Comparison of ENCODE assay signal across 28 mouse cellular contexts in the genomic region with DNA sequence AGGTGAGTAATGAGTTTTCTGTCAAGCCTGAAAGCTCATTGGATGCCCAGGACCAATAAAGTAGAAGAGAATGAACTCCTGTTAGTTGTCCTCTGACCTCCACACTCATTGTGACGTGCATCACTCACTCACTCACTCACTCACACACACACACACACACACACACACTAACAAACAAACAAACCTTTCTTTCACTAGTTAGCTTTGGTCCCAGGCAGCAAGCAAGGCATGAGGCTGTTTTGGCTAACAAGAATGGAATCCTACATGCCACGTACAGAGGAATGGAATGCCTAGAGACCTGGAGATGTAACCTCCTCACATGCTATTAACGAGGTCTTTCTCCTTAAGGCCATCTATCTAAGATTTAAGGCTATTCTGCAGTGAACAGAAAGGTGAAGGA.
DNase-seq lines count a peak whose midpoint lies in the region; ATAC-seq and TF ChIP-seq lines count a peak whose summit lies in the region.
"Had no signal": no experiment of that assay in that cellular context is flagged by ENCODE, and none has a peak within 500 bp of the region (broad histone marks: within the 10 kb centered on the region; RNA-seq: fewer than 3 reads in every experiment).

No protein-coding gene starts in this region.

- no peak overlapping the region for H3K9ac ChIP-seq in kidney, postnatal 0 days (ENCODE audit: low read depth, low read length)
- no peak overlapping the region for H3K9ac ChIP-seq in liver, postnatal 0 days (replicated peaks)
- H3K9ac ChIP-seq in limb, embryonic 13.5 days: no peak overlapping the region
- H3K9ac ChIP-seq in midbrain, embryonic 16.5 days (ENCODE audit: low read depth, low read length): no peak overlapping the region
- H3K9ac ChIP-seq: embryonic facial prominence, embryonic 12.5 days; forebrain, embryonic 13.5 days; forebrain, embryonic 15.5 days; forebrain, postnatal 0 days had no signal

- no peak overlapping the region for H3K4me2 ChIP-seq in kidney, postnatal 0 days (ENCODE audit: low read length)
- no peak overlapping the region for H3K4me2 ChIP-seq in liver, postnatal 0 days (ENCODE audit: low read depth, low read length)
- H3K4me2 ChIP-seq in limb, embryonic 13.5 days (replicated peaks): no peak overlapping the region
- no peak overlapping the region for H3K4me2 ChIP-seq in midbrain, embryonic 16.5 days (ENCODE audit: low read length)
- H3K4me2 ChIP-seq: embryonic facial prominence, embryonic 12.5 days; forebrain, embryonic 13.5 days; forebrain, embryonic 15.5 days had no signal

- no peak for TF ChIP-seq CTCF in kidney, postnatal 0 days (IDR thresholded peaks at IDR 0.05; ENCODE audit: low read depth)
- TF ChIP-seq CTCF in liver, postnatal 0 days (IDR thresholded peaks at IDR 0.05; ENCODE audit: low read depth): no peak

- H3K4me3 ChIP-seq in kidney, postnatal 0 days (replicated peaks; ENCODE audit: low read depth, low read length): no peak overlapping the region
- H3K4me3 ChIP-seq in liver, postnatal 0 days (ENCODE audit: low read depth, low read length): no peak overlapping the region
- H3K4me3 ChIP-seq in limb, embryonic 13.5 days: no peak overlapping the region
- no peak overlapping the region for H3K4me3 ChIP-seq in midbrain, embryonic 16.5 days (ENCODE audit: low read depth, low read length)
- H3K4me3 ChIP-seq: embryonic facial prominence, embryonic 10.5 days; embryonic facial prominence, embryonic 12.5 days; forebrain, embryonic 13.5 days; forebrain, embryonic 15.5 days had no signal

- H3K9me3 ChIP-seq in kidney, postnatal 0 days (replicated peaks; ENCODE audit: low read length): no peaks in the 10 kb centered on the region
- H3K9me3 ChIP-seq in liver, postnatal 0 days (ENCODE audit: low read length): no peaks in the 10 kb centered on the region
- no peaks in the 10 kb centered on the region for H3K9me3 ChIP-seq in limb, embryonic 13.5 days
- no peaks in the 10 kb centered on the region for H3K9me3 ChIP-seq in midbrain, embryonic 16.5 days (replicated peaks; ENCODE audit: control insufficient read depth, low read length, poor library complexity, severe bottlenecking)
- H3K9me3 ChIP-seq: embryonic facial prominence, embryonic 10.5 days; embryonic facial prominence, embryonic 12.5 days; forebrain, embryonic 13.5 days; forebrain, embryonic 15.5 days; G1E had no signal

- TF ChIP-seq EP300 in liver, postnatal 0 days (IDR thresholded peaks at IDR 0.05; ENCODE audit: low read depth): no peak

- no peak overlapping the region for H3K27ac ChIP-seq in kidney, postnatal 0 days
- no peak overlapping the region for H3K27ac ChIP-seq in liver, postnatal 0 days (ENCODE audit: low read depth)
- H3K27ac ChIP-seq in limb, embryonic 13.5 days: peak overlapping the region; percentile 17; the same call in 1 of the 2 replicates
- no peak overlapping the region for H3K27ac ChIP-seq in midbrain, embryonic 16.5 days (ENCODE audit: low read length)
- H3K27ac ChIP-seq: embryonic facial prominence, embryonic 10.5 days; embryonic facial prominence, embryonic 12.5 days; forebrain, embryonic 13.5 days; forebrain, embryonic 15.5 days had no signal

- H3K4me1 ChIP-seq in kidney, postnatal 0 days (replicated peaks; ENCODE audit: insufficient read depth, low read length): peaks cover 7% of the 10 kb centered on the region; the same call in 1 of the 2 replicates
- no peaks in the 10 kb centered on the region for H3K4me1 ChIP-seq in liver, postnatal 0 days (ENCODE audit: insufficient read depth)
- H3K4me1 ChIP-seq in limb, embryonic 13.5 days: peaks cover 89% of the 10 kb centered on the region
- peaks cover 2% of the 10 kb centered on the region for H3K4me1 ChIP-seq in midbrain, embryonic 16.5 days (ENCODE audit: control insufficient read depth, insufficient read depth, low read length)

- H3K36me3 ChIP-seq in kidney, postnatal 0 days (ENCODE audit: insufficient read depth, low read length): no peaks in the 10 kb centered on the region
- H3K36me3 ChIP-seq in liver, postnatal 0 days (replicated peaks; ENCODE audit: insufficient read depth, low read length): no peaks in the 10 kb centered on the region
- H3K36me3 ChIP-seq in limb, embryonic 13.5 days: no peaks in the 10 kb centered on the region
- no peaks in the 10 kb centered on the region for H3K36me3 ChIP-seq in midbrain, embryonic 16.5 days (ENCODE audit: control insufficient read depth, insufficient read depth, low read length)
- H3K36me3 ChIP-seq: embryonic facial prominence, embryonic 10.5 days; embryonic facial prominence, embryonic 12.5 days; forebrain, embryonic 15.5 days had no signal

- H3K27me3 ChIP-seq in kidney, postnatal 0 days (ENCODE audit: insufficient read depth, low read length): no peaks in the 10 kb centered on the region
- no peaks in the 10 kb centered on the region for H3K27me3 ChIP-seq in liver, postnatal 0 days (ENCODE audit: insufficient read depth, low read length)
- no peaks in the 10 kb centered on the region for H3K27me3 ChIP-seq in limb, embryonic 13.5 days
- no peaks in the 10 kb centered on the region for H3K27me3 ChIP-seq in midbrain, embryonic 16.5 days (ENCODE audit: control insufficient read depth, insufficient read depth, low read depth, low read length)
- H3K27me3 ChIP-seq: CH12.LX; embryonic facial prominence, embryonic 12.5 days; forebrain, embryonic 13.5 days; forebrain, embryonic 15.5 days; Patski had no signal

- 47% methylated on average over 3 of the region's 3 CpGs for WGBS in kidney, postnatal 0 days
- 67% methylated on average over 3 of the region's 3 CpGs for WGBS in liver, postnatal 0 days (ENCODE audit: insufficient replicate concordance)
- 41% methylated on average over 3 of the region's 3 CpGs for WGBS in limb, embryonic 13.5 days
- WGBS in midbrain, embryonic 16.5 days: 60% methylated on average over 3 of the region's 3 CpGs

- DNase-seq in embryo, embryonic 10.5 days (ENCODE audit: low spot score): peak; percentile 43
- no peak for DNase-seq in embryo, embryonic 9.5 days (ENCODE audit: extremely low spot score)
- no peak for DNase-seq in kidney, postnatal 0 days (ENCODE audit: low spot score)
- DNase-seq in kidney, adult 11 months: no peak
- no peak for DNase-seq in liver, postnatal 0 days
- DNase-seq in liver: no peak
- DNase-seq: adrenal gland, adult 8-10 months; adrenal gland, postnatal 14 days; adrenal gland, postnatal 36 days; B cell, adult 2 months; cerebellum, adult 11-12 months; cerebellum, adult 2 months; cerebellum, adult 9-10 months; cerebellum, postnatal 10 days; cerebellum, postnatal 25 days; embryo, embryonic 11 days; forebrain, postnatal 0 days had no signal

- ATAC-seq in kidney, postnatal 0 days (replicated peaks; ENCODE audit: low FRiP score, low read depth): 0 out of 2 replicates have a peak, but pooled peaks have one; percentile 25
- ATAC-seq in liver, postnatal 0 days: peak; percentile 35; the same call in 1 of the 2 replicates
- no peak for ATAC-seq in limb, embryonic 13.5 days (ENCODE audit: low FRiP score, low read depth)
- no peak for ATAC-seq in midbrain, embryonic 16.5 days
- ATAC-seq: activated CD4-positive, CD25-positive, alpha-beta regulatory T cell, adult 4 months; CD4-positive, CD25-positive, alpha-beta regulatory T cell, adult 4 months; forebrain, embryonic 13.5 days; forebrain, embryonic 15.5 days; forebrain, postnatal 0 days; Patski had no signal

Comparison
In these comparisons a context has a peak if more than half of its experiments do, and no peak if none do; other contexts are left out.
1. ATAC-seq: peak in kidney, postnatal 0 days (single experiment) and liver, postnatal 0 days (single experiment); none in limb, embryonic 13.5 days (single experiment) and midbrain, embryonic 16.5 days (single experiment).